Mouse (Mus musculus) erythroblast, embryonic 14.5 days (primary cell): Measurements from ENCODE around the gene Psmb2.

ENCODE experiments used
- GATA1 ChIP-seq: IDR thresholded peaks from 2 replicates; pipeline ENCODE4 v1.6.1; 2012; ENCODE audit warnings: low read length, inconsistent platforms, mixed read lengths
- TAL1 ChIP-seq: IDR thresholded peaks from 3 replicates; pipeline ENCODE4 v1.6.1; 2012; ENCODE audit warnings: low read length, inconsistent platforms, mixed read lengths

DNA sequence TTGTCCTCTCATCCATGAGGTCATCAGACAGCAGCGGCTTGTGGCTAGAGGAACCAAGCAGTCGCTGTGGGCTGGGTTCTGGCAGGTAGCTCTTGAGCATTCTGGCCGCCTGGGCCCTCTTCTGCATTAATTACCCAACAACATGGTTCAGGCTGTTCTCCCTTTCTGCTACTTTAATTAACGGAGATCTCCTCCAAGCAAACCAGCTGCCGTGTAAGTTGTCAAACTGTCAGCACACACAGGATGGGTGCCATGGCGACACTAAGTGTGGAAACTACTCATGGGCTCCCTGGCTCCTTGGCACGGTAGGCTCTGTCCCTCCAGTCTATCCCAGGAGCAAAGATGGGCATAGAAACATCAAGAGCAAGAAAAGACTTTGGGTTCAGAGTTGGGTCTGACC, 38.1 kb upstream of the Psmb2 start:
- TF ChIP-seq GATA1 (no peak), TAL1 (no peak)
